Mouse (Mus musculus) testis, adult 2 months (tissue): Measurements from ENCODE around the gene Gpr61.

Source experiments
- CTCF ChIP-seq: fragments of 200-500 bp; IDR thresholded peaks from 2 replicates; pipeline ENCODE4 v1.5.1; 2012; ENCODE audit warnings: low read depth, mild to moderate bottlenecking, inconsistent platforms, low read length, moderate library complexity; ENCODE audit not compliant: control insufficient read depth, insufficient read depth, insufficient replicate concordance
- POLR2A ChIP-seq: fragments of 200-500 bp; IDR thresholded peaks from 2 replicates; pipeline ENCODE4 v1.6.1; 2012; ENCODE audit warnings: low read depth, mild to moderate bottlenecking, inconsistent platforms, low read length, moderate library complexity; ENCODE audit not compliant: control insufficient read depth

DNA sequence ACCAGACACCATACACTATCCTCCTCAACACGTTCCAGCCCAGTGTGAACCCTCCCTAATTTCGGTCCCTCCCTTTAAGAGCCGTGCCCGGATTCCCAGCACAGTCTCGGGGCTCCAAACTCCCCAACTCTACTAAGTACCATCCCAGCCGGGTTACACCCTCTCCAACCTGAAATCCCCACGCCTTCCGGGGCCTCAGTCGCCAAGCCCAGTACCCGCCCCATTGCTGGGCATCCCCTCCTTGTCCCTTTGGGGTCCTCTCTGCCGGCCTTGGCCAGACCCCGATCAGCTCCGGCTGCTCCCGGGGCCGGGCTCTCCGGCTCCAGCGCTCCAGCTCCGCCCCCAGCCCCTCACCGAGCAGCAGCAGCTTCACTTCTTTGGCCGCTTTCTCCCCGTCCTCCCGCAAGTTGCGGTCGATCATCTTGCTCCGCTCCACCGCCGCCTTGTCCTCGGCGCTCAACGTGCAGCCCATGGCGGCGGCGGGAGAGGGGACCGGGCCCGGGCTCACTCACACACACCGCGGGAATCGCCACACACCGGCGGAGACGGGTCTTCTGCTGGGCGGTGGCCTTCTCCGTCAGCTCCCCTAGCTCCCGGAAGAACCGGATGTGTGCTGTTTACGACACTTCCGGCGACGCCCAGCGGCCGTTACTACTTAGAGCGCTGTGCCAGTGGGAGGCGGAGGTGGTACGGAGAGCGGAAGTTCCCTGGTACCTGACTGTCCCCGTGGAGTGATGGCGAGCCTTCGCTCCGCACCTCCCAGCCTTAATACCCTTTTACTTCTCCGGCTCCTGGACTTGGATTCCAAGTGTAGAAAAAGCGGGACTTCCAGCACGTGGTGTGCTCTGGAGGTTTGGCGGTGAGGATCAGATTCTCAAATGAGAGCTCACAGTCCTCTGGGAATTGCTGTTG, 8.9 kb downstream of the Gpr61 start, which contains the start of gene Gnai3:
- TF ChIP-seq POLR2A (peak; percentile 100), CTCF (no peak)
